18 mouse cellular contexts compared by ENCODE assay signal in the genomic region with DNA sequence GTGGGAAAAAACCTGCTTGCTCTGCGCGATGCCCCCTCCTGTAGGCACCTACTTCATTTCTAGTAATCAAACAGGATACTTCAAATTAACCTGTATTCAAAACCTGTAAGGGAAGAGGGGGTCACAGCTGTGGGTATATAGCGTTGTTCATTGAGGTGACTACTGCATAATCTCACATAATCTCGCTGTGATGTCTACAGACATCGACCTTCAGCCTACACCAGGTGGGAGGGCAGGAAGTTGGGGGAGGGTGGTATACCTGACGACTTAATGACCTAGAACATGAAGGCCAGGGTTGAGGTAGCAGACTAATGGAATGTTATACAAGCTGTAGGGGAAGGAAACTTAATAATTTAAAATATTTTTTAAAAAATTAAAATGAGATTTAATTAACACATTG. TPM values are rescaled to one million over a fixed set of nuclear protein-coding genes. Genes with fewer than 3 reads are reported as not detected.
DNase-seq lines count a peak whose midpoint lies in the region; ATAC-seq lines count a peak whose summit lies in the region.
"Had no signal": no experiment of that assay in that cellular context is flagged by ENCODE, and none has a peak within 500 bp of the region (broad histone marks: within the 10 kb centered on the region; RNA-seq: fewer than 3 reads in every experiment).

No protein-coding gene starts in this region.

- DNase-seq in kidney, postnatal 14 days: no peak
- peak; percentile 43 for DNase-seq in A20 (ENCODE audit: low read depth, low spot score)
- peak; percentile 59 for DNase-seq in CD4-positive, CD25-positive, alpha-beta regulatory T cell, adult 2 months (ENCODE audit: low read depth, low spot score)
- peak; percentile 62 for DNase-seq in induced T-regulatory cell, adult 2 months (ENCODE audit: low read depth)
- no peak for DNase-seq in ovary, postnatal 10 days (ENCODE audit: low spot score)
- DNase-seq in adrenal gland, postnatal 25 days: no peak
- DNase-seq: cerebellum, adult 8-10 months; kidney, adult 18-20 months; liver, postnatal 0 days; lung, postnatal 10 days; thymus, postnatal 36 days had no signal

- no peak overlapping the region for H3K4me3 ChIP-seq in kidney, embryonic 15.5 days (replicated peaks)
- H3K4me3 ChIP-seq: embryonic facial prominence, embryonic 15.5 days; heart, embryonic 10.5 days; hindbrain, embryonic 15.5 days; midbrain, embryonic 13.5 days had no signal

- ATAC-seq in kidney, embryonic 15.5 days (replicated peaks; ENCODE audit: low FRiP score): peak; percentile 65; the same call in 1 of the 2 replicates
- ATAC-seq: forebrain, embryonic 14.5 days; liver, postnatal 0 days; midbrain, embryonic 13.5 days had no signal

- peak overlapping the region; percentile 62 for H3K27ac ChIP-seq in kidney, embryonic 15.5 days
- H3K27ac ChIP-seq: embryonic facial prominence, embryonic 15.5 days; heart, embryonic 10.5 days; hindbrain, embryonic 15.5 days; midbrain, embryonic 13.5 days had no signal

- no peak overlapping the region for H3K9ac ChIP-seq in kidney, embryonic 15.5 days
- H3K9ac ChIP-seq: embryonic facial prominence, embryonic 15.5 days; hindbrain, embryonic 15.5 days; liver, postnatal 0 days; midbrain, embryonic 13.5 days had no signal

- WGBS in kidney, embryonic 15.5 days: 45% methylated on average over 6 of the region's 6 CpGs

- H3K4me2 ChIP-seq in kidney, embryonic 15.5 days: no peak overlapping the region
- H3K4me2 ChIP-seq: embryonic facial prominence, embryonic 15.5 days; hindbrain, embryonic 15.5 days; liver, embryonic 11.5 days; midbrain, embryonic 13.5 days had no signal

- peaks cover 21% of the 10 kb centered on the region for H3K4me1 ChIP-seq in kidney, embryonic 15.5 days
- H3K4me1 ChIP-seq: heart, embryonic 10.5 days; midbrain, embryonic 13.5 days had no signal

- H3K36me3 ChIP-seq in kidney, embryonic 15.5 days: no peaks in the 10 kb centered on the region
- H3K36me3 ChIP-seq: embryonic facial prominence, embryonic 15.5 days; heart, embryonic 10.5 days; hindbrain, embryonic 15.5 days; midbrain, embryonic 13.5 days had no signal

- no peaks in the 10 kb centered on the region for H3K27me3 ChIP-seq in kidney, embryonic 15.5 days
- H3K27me3 ChIP-seq: embryonic facial prominence, embryonic 15.5 days; hindbrain, embryonic 15.5 days; midbrain, embryonic 13.5 days had no signal

- H3K9me3 ChIP-seq in kidney, embryonic 15.5 days (replicated peaks): no peaks in the 10 kb centered on the region
- H3K9me3 ChIP-seq: embryonic facial prominence, embryonic 15.5 days; heart, embryonic 10.5 days; hindbrain, embryonic 15.5 days; midbrain, embryonic 13.5 days had no signal

RNA-seq across cellular contexts. Expression of gene Slc23a2, which starts 29.6 kb away (rescaled TPM):
- 12.9 and 14.5 TPM in 2 replicates for polyA plus RNA-seq in kidney, embryonic 15.5 days (2015; fragmentation: Nextera tagmentation; extraction: Ambion mirVana)
- total RNA-seq in adrenal gland, postnatal 25 days (2021): 61.4 and 68.0 TPM in 2 replicates

Comparison
In these comparisons a context has a peak if more than half of its experiments do, and no peak if none do; other contexts are left out.
1. DNase-seq: peak in A20 (single experiment), CD4-positive, CD25-positive, alpha-beta regulatory T cell, adult 2 months (single experiment) and induced T-regulatory cell, adult 2 months (single experiment); none in kidney, postnatal 14 days (single experiment), ovary, postnatal 10 days (single experiment) and adrenal gland, postnatal 25 days (single experiment).